Mouse (Mus musculus) neural tube, embryonic 11.5 days (tissue): ENCODE data around the gene Zbtb45. TPM values are rescaled to one million over a fixed set of nuclear protein-coding genes. Genes with fewer than 3 reads are reported as not detected.

Experiments
- ATAC-seq: fragments of 200-750 bp; cut with Nextera tagmentation; 2 replicates; pipeline ENCODE4 v1.8.0; 2017; ENCODE audit warnings: moderate number of reproducible peaks, mild to moderate bottlenecking, moderate TSS enrichment, moderate library complexity; ENCODE audit not compliant: insufficient read depth, low FRiP score, low TSS enrichment
- DNase-seq: peaks from one replicate; pipeline ENCODE4 v3.0.0-alpha.2; 2015; ENCODE audit warnings: low spot score
- H3K27ac ChIP-seq: fragments of 300-500 bp; sonication (generic); 2 replicates; pipeline ENCODE4 v1.5.1; 2014; ENCODE audit warnings: low read depth, mild to moderate bottlenecking, low read length
- H3K27me3 ChIP-seq: fragments of 300-500 bp; sonication (generic); 2 replicates; pipeline ENCODE4 v1.6.1; 2014; ENCODE audit warnings: mild to moderate bottlenecking, low read length, mixed read lengths; ENCODE audit not compliant: control insufficient read depth, insufficient read depth
- H3K36me3 ChIP-seq: fragments of 300-500 bp; sonication (generic); 2 replicates; pipeline ENCODE4 v1.6.1; 2014; ENCODE audit warnings: mild to moderate bottlenecking, low read length, moderate library complexity, mixed read lengths; ENCODE audit not compliant: control insufficient read depth, insufficient read depth
- H3K4me1 ChIP-seq: fragments of 300-500 bp; sonication (generic); 2 replicates; pipeline ENCODE4 v1.6.1; 2014; ENCODE audit warnings: low read length, mixed read lengths; ENCODE audit not compliant: control insufficient read depth, insufficient read depth
- H3K4me2 ChIP-seq: fragments of 300-500 bp; sonication (generic); 2 replicates; pipeline ENCODE4 v1.6.1; 2014; ENCODE audit warnings: low read depth, mild to moderate bottlenecking, moderate library complexity
- H3K4me3 ChIP-seq: fragments of 300-500 bp; sonication (generic); 2 replicates; pipeline ENCODE4 v1.5.1; 2014; ENCODE audit warnings: low read depth, low read length
- H3K9ac ChIP-seq: fragments of 300-500 bp; sonication (generic); 2 replicates; pipeline ENCODE4 v1.6.1; 2014; ENCODE audit warnings: mild to moderate bottlenecking, low read length
- H3K9me3 ChIP-seq: fragments of 300-500 bp; sonication (generic); 2 replicates; pipeline ENCODE4 v1.6.1; 2016; ENCODE audit warnings: low read length; ENCODE audit not compliant: control insufficient read depth
- WGBS: fragments of 180-500 bp; shearing (Covaris S2); extraction: QIAGEN DNeasy Blood & Tissue Kit; methylation state at CpG from one replicate; pipeline ENCODE4 v1.1.7; 2014; 5-methylcytosine and 5-hydroxymethylcytosine counted together
- polyA plus RNA-seq: library from polyadenylated mRNA; unstranded; fragments of >200 nt; fragmentation: Nextera tagmentation; extraction: Ambion mirVana; gene quantifications from 2 replicates; pipeline ENCODE4 v1.2.1, GENCODE M21; 2014

Zbtb45 gene
- polyA plus RNA-seq, 1 experiment from 2014 or later = 33.5 TPM

DNA sequence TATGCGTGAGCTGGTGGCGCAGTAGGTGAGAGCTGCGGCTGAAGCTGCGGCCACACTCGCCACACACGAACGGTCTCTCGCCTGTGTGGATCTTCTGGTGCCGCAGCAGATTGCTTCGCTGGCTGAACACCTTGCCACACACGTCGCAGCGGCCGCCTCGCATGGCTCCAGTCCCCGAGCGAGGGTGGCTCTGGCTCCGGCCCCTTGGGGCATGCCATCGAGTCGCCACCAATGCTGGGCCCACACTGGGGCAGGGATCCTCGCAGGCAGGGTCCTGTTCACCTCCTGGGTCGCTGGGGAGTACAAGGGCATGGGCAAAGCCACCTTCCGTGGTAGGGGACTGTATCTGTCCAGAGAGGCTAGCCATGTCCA, 34.4 kb upstream of the Zbtb45 start:
- Histone ChIP-seq H3K27me3 (peaks cover 38% of the 10 kb centered on the region), H3K9me3 (no peaks in the 10 kb centered on the region; the same call in 1 of the 2 replicates), H3K9ac (peak overlapping the region; percentile 63), H3K4me1 (peaks cover 8% of the 10 kb centered on the region), H3K36me3 (no peaks in the 10 kb centered on the region), H3K27ac (no peak overlapping the region), H3K4me3 (peak overlapping the region; percentile 43), H3K4me2 (peak overlapping the region; percentile 80)
- 3% methylated on average over 23 of the region's 23 CpGs for WGBS
- DNase-seq (no peak), ATAC-seq (peak; percentile 11; the same call in 1 of the 2 replicates)

DNA sequence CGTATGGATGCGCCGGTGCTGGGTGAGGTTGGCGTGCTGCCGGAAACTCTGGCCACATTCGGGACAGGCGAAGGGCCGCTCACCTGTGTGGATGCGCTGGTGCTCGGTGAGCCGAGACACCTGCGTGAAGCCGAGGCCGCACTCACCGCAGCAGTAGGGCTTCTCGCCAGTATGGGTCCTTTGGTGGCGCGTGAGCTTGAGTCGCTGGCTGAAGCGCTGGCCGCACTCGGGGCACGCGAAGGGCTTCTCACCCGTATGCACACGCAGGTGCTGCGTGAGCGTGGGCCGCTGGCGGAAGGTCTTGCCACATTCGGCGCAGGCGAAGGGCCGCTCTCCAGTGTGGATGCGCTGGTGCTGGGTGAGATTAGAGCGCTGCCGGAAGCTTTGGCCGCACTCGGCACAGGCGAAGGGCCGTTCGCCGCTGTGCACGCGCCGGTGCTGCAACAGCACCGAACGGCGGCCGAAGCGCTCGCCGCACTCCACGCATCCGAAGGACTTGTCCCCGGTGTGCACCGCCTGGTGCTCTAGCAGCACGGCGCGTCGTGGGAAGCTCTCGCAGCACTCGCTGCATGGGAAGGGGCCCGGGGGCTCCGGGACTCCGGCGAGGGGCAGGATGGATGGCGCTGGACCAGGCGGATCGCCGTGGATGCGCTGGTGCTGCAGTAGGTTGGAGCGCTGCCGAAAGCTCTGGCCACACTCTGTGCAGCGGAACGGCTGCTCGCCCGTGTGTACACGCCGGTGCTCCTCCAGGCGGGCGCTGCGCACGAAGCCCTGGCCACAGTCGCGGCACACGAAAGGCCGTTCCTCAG, 33.8 kb upstream of the Zbtb45 start:
- Histone ChIP-seq H3K9ac (peak overlapping the region; percentile 63), H3K36me3 (no peaks in the 10 kb centered on the region), H3K4me3 (peak overlapping the region; percentile 43), H3K4me1 (peaks cover 12% of the 10 kb centered on the region), H3K27me3 (peaks cover 38% of the 10 kb centered on the region), H3K4me2 (peak overlapping the region; percentile 80), H3K9me3 (no peaks in the 10 kb centered on the region; the same call in 1 of the 2 replicates), H3K27ac (no peak overlapping the region)
- ATAC-seq (peak; percentile 28; the same call in 1 of the 2 replicates), DNase-seq (peak; percentile 58)
- WGBS = 6% methylated on average over 88 of the region's 88 CpGs

DNA sequence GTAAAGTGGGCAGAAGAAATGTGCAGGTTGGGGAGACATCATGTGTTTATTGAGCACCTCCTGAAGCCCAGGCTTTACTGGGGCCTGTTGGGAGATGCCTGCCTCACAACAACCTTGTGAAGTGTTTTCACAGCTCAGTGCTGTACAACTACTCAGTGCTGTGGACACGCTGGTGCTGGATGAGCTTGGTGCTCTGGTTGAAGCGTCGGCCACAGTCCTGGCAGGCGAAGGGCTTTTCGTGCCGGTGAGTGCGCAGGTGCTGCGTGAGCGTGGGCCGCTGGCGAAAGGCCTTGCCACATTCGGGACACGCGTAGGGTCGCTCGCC, 33.2 kb upstream of the Zbtb45 start:
- peak overlapping the region; percentile 80; the same call in 1 of the 2 replicates for H3K4me2 ChIP-seq
- H3K9ac ChIP-seq = peak overlapping the region; percentile 63
- H3K36me3 ChIP-seq = no peaks in the 10 kb centered on the region
- ATAC-seq (no peak), DNase-seq (no peak)
- H3K27ac ChIP-seq = no peak overlapping the region
- H3K9me3 ChIP-seq = no peaks in the 10 kb centered on the region; the same call in 1 of the 2 replicates
- peak overlapping the region; percentile 43 for H3K4me3 ChIP-seq
- WGBS = 40% methylated on average over 16 of the region's 16 CpGs
- peaks cover 13% of the 10 kb centered on the region for H3K4me1 ChIP-seq
- peaks cover 38% of the 10 kb centered on the region for H3K27me3 ChIP-seq

DNA sequence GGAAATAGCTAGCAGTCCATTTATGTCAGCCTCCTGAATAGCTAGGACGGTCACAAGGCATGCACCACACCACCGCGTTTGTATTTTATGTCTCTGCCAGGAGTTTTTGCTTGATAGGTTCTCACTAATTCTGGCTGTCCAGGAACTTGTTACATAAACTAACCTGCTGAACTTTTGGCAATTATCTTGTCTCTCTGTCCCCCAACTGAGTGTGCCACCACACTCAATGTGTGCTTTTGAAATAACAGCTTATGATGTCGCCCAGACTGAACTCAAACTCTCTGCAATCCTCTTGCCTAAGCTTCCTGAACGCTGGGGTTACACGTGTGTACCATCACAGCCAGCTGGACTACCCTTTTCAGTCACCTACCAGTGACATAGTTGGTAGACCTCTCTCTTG, 32.7 kb upstream of the Zbtb45 start:
- H3K27me3 ChIP-seq = peaks cover 38% of the 10 kb centered on the region
- DNase-seq (no peak), ATAC-seq (no peak)
- 83% methylated on average over 6 of the region's 6 CpGs for WGBS
- H3K9ac ChIP-seq = no peak overlapping the region
- no peaks in the 10 kb centered on the region; the same call in 1 of the 2 replicates for H3K9me3 ChIP-seq
- no peak overlapping the region for H3K4me3 ChIP-seq
- peaks cover 13% of the 10 kb centered on the region for H3K4me1 ChIP-seq
- no peak overlapping the region for H3K4me2 ChIP-seq
- no peaks in the 10 kb centered on the region for H3K36me3 ChIP-seq
- H3K27ac ChIP-seq = no peak overlapping the region

DNA sequence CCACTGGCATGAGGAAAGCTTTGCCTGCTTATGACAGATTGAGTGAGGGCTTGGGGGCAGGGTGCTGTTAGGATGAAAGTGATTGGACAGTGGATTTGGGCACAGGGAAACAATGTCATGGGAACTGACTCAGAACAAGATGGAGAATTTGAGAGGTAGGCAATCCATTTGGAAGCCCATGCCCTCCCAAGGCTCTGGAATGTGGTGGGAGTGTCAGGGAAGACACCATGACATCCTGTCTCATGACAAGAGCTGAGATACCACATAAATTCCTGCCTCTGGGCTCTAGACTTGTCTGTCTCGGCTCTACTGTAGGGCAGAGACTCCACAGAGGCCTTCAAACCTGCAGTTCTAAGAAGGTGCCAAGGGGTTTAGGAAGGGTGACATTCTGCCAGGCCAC, 31.4 kb upstream of the Zbtb45 start:
- H3K9ac ChIP-seq = no peak overlapping the region
- ATAC-seq (no peak), DNase-seq (no peak)
- H3K9me3 ChIP-seq = no peaks in the 10 kb centered on the region; the same call in 1 of the 2 replicates
- H3K36me3 ChIP-seq = peaks cover 3% of the 10 kb centered on the region; the same call in 1 of the 2 replicates
- peaks cover 38% of the 10 kb centered on the region for H3K27me3 ChIP-seq
- WGBS = 64% methylated on average over 1 of the region's 1 CpGs
- H3K4me2 ChIP-seq = no peak overlapping the region
- H3K27ac ChIP-seq = no peak overlapping the region
- H3K4me3 ChIP-seq = no peak overlapping the region
- peaks cover 18% of the 10 kb centered on the region for H3K4me1 ChIP-seq

DNA sequence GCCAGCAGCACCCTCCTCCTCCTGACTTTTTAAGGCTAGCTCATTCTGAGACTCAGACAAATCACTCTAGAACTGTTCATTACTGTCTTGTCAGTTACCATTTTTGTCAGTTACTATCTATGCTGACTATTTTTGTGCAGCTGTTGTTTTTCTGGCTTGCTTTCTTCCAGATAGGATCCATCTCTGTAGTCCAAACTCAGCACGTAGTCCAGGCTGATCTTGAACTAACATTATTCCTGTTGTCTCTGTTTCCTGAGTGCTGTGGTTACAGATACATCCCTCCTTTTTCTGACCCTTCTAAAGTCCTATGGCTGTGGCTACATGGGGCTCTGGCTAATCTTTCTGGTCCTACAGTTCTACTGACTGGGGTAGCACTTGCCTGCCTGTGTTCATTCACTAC, 29.3 kb upstream of the Zbtb45 start:
- Histone ChIP-seq H3K9me3 (no peaks in the 10 kb centered on the region; the same call in 1 of the 2 replicates), H3K4me2 (peak overlapping the region; percentile 71), H3K9ac (peak overlapping the region; percentile 86), H3K4me1 (peaks cover 15% of the 10 kb centered on the region), H3K27ac (no peak overlapping the region), H3K36me3 (peaks cover 8% of the 10 kb centered on the region), H3K4me3 (peak overlapping the region; percentile 78; the same call in 1 of the 2 replicates), H3K27me3 (peaks cover 28% of the 10 kb centered on the region)
- 88% methylated on average over 1 of the region's 1 CpGs for WGBS
- ATAC-seq = no peak
- no peak for DNase-seq

DNA sequence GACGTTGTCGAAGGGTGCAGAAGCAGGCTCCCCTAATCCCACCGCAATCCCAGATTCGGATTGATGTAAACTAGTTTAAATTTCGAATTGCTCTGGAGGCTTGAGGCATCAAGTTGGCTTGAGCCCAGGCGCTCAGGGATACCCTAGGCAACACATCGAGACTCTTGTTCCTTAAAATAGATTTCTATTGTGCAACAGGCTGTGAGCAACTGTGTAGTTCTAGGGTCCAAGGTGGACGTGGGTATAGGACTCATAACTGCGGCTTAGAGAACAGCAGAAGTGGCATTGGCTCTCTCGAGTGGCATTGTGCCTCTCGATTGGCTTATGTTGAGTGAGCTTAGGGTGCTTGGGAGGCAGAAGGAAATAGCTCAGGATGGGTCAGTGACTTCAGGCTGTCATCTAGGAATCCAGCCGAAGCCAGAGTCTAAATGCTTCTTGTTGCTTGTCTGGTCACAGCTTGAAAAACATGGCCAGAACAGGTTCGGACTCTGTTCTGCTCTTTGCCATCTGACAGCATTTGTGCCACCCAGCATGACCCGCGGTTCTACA, 28.9 kb upstream of the Zbtb45 start:
- H3K4me1 ChIP-seq = peaks cover 15% of the 10 kb centered on the region
- peak overlapping the region; percentile 78 for H3K4me3 ChIP-seq
- no peaks in the 10 kb centered on the region; the same call in 1 of the 2 replicates for H3K9me3 ChIP-seq
- DNase-seq (no peak), ATAC-seq (no peak)
- peaks cover 23% of the 10 kb centered on the region for H3K27me3 ChIP-seq
- peak overlapping the region; percentile 86 for H3K9ac ChIP-seq
- H3K4me2 ChIP-seq = peak overlapping the region; percentile 71
- WGBS = 28% methylated on average over 15 of the region's 15 CpGs
- peaks cover 8% of the 10 kb centered on the region for H3K36me3 ChIP-seq
- H3K27ac ChIP-seq = peak overlapping the region; percentile 97

DNA sequence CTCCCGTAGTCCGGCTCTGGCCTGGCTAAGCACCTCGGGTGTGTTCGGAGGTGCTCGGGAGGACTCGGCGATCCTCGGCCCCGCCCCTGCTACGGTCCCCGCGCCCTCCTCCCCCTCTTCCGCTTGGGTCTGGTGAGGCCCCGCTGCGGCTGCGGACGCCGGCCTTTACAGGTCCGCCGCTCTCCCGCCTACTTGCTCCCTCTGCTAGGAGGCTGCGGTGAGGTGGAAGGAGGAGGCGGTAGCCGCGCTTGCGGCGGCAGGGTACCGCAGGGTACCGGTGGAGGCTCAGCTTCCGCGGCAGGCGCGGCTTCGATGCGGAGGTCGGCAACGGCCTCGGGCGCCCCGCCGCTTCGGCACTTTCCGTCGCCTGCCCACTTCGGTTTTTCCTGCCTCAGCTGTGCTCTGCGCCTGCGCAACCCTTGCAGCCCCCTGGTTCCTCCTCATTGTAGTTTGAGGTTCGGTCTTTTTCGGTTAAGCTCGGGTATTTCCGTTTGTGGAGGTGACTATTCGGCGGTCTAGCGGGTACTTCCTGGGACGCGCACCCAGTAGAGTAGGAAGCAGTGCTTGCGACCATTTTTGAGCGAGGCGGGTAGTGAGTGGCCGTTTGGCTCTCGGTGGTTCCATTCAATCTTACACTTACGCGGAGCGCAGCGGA, 28.2 kb upstream of the Zbtb45 start, which contains the start of gene Ube2m:
TSS of gene Ube2m (minus strand) at position 375 of the 655 bp plus-strand sequence.
- peak; percentile 98 for DNase-seq
- Histone ChIP-seq H3K36me3 (peaks cover 8% of the 10 kb centered on the region), H3K9me3 (no peaks in the 10 kb centered on the region; the same call in 1 of the 2 replicates), H3K4me2 (peak within 1 kb of the TSS; percentile 71), H3K9ac (peak within 1 kb of the TSS; percentile 86), H3K27me3 (peaks cover 16% of the 10 kb centered on the region), H3K4me1 (peaks cover 19% of the 10 kb centered on the region), H3K4me3 (peak within 1 kb of the TSS; percentile 78), H3K27ac (peak within 1 kb of the TSS; percentile 97)
- under 1% methylated on average over 52 of the region's 65 CpGs for WGBS
- ATAC-seq = peak; percentile 92
